Mouse (Mus musculus): ENCODE results near the gene Ptpn1. TPM values are rescaled to one million over a fixed set of nuclear protein-coding genes. Genes with fewer than 3 reads are reported as not detected.

Gene Ptpn1
- polyA plus RNA-seq, 1 experiment from 2014 or later = 53.4 TPM

GRCm38 (mm10) chr2:167897896-167898295, 34.0 kb upstream of the Ptpn1 start:
- no peak overlapping the region for H3K9ac ChIP-seq (ENCODE audit: low read depth, low read length)
- H3K27me3 ChIP-seq (ENCODE audit: control insufficient read depth, insufficient read depth, low read length) = peaks cover 4% of the 10 kb centered on the region; the same call in 1 of the 2 replicates
- WGBS = 75% methylated on average over 8 of the region's 8 CpGs
- no peak overlapping the region for H3K4me3 ChIP-seq (ENCODE audit: low read length)
- no peaks in the 10 kb centered on the region for H3K36me3 ChIP-seq (ENCODE audit: control insufficient read depth, insufficient read depth, low read length)
- no peak for ATAC-seq (ENCODE audit: low FRiP score, low TSS enrichment)
- H3K9me3 ChIP-seq (ENCODE audit: control insufficient read depth, low read length) = no peaks in the 10 kb centered on the region
- H3K4me1 ChIP-seq (ENCODE audit: control insufficient read depth, insufficient read depth, low read length) = peaks cover 4% of the 10 kb centered on the region; the same call in 1 of the 2 replicates
- no peak overlapping the region for H3K27ac ChIP-seq (ENCODE audit: low read depth, low read length)
- H3K4me2 ChIP-seq (replicated peaks; ENCODE audit: low read depth, low read length) = no peak overlapping the region

- H3K4me2 ChIP-seq (replicated peaks; ENCODE audit: low read depth, low read length) = peak overlapping the region; percentile 18; the same call in 1 of the 2 replicates
- H3K4me1 ChIP-seq (ENCODE audit: control insufficient read depth, insufficient read depth, low read length) = peaks cover 4% of the 10 kb centered on the region; the same call in 1 of the 2 replicates
- H3K9ac ChIP-seq (ENCODE audit: low read depth, low read length) = no peak overlapping the region
- H3K36me3 ChIP-seq (ENCODE audit: control insufficient read depth, insufficient read depth, low read length) = no peaks in the 10 kb centered on the region
- H3K27me3 ChIP-seq (ENCODE audit: control insufficient read depth, insufficient read depth, low read length) = peaks cover 4% of the 10 kb centered on the region; the same call in 1 of the 2 replicates
- no peaks in the 10 kb centered on the region for H3K9me3 ChIP-seq (ENCODE audit: control insufficient read depth, low read length)
- H3K4me3 ChIP-seq (ENCODE audit: low read length) = no peak overlapping the region
- no peak overlapping the region for H3K27ac ChIP-seq (ENCODE audit: low read depth, low read length)
- 17% methylated on average over 16 of the region's 16 CpGs for WGBS
- peak; percentile 48 for ATAC-seq (ENCODE audit: low FRiP score, low TSS enrichment)
Measured at GRCm38 (mm10) chr2:167899989-167900421, 31.9 kb upstream of the Ptpn1 start.

- Histone ChIP-seq H3K27ac (ENCODE audit: low read depth, low read length) (no peak overlapping the region), H3K27me3 (ENCODE audit: control insufficient read depth, insufficient read depth, low read length) (no peaks in the 10 kb centered on the region; the same call in 1 of the 2 replicates), H3K9me3 (ENCODE audit: control insufficient read depth, low read length) (no peaks in the 10 kb centered on the region), H3K4me2 (replicated peaks; ENCODE audit: low read depth, low read length) (no peak overlapping the region), H3K4me3 (ENCODE audit: low read length) (no peak overlapping the region), H3K36me3 (ENCODE audit: control insufficient read depth, insufficient read depth, low read length) (no peaks in the 10 kb centered on the region), H3K9ac (ENCODE audit: low read depth, low read length) (no peak overlapping the region), H3K4me1 (ENCODE audit: control insufficient read depth, insufficient read depth, low read length) (peaks cover 4% of the 10 kb centered on the region; the same call in 1 of the 2 replicates)
- ATAC-seq (ENCODE audit: low FRiP score, low TSS enrichment) = no peak
- 67% methylated on average over 9 of the region's 9 CpGs for WGBS
Measured at GRCm38 (mm10) chr2:167902116-167902703, 29.6 kb upstream of the Ptpn1 start.

DNA sequence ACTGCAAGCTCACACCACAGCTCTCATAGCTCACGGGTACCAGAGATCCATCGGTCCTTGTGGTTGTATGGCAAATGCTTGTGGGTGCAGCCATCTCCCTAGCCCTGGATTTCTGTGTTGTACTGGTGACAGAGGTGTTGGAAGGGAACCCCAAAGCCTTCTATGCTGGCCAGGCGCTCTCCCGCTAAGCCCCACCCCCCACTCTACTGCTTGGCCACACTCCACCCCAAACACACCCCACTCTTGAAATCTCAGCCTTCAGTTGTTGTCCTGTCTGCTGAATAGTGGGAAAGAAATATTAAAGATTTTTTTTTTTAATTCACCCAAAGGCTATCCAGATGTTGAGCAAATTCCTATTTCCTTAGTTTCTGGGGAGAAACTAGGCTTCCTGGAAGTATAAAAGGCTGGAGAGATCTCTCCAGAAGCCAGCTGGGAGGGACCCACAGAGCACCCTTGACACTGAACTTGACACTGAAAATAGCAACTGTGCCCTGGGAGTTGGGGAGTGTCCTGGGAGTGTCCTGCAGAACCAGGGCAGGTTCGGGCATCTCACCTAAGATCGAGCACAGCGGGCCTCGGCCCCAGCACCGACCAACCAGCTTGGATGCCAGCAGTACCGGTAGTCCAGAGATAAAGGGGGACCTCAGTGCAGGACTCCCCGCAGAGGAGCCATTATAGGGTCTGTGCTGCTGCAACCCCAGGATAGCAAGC, 28.5 kb upstream of the Ptpn1 start:
- H3K4me3 ChIP-seq (ENCODE audit: low read length) = no peak overlapping the region
- peaks cover 4% of the 10 kb centered on the region; the same call in 1 of the 2 replicates for H3K4me1 ChIP-seq (ENCODE audit: control insufficient read depth, insufficient read depth, low read length)
- H3K27ac ChIP-seq (ENCODE audit: low read depth, low read length) = no peak overlapping the region
- no peaks in the 10 kb centered on the region for H3K36me3 ChIP-seq (ENCODE audit: control insufficient read depth, insufficient read depth, low read length)
- no peaks in the 10 kb centered on the region for H3K9me3 ChIP-seq (ENCODE audit: control insufficient read depth, low read length)
- H3K27me3 ChIP-seq (ENCODE audit: control insufficient read depth, insufficient read depth, low read length) = no peaks in the 10 kb centered on the region; the same call in 1 of the 2 replicates
- ATAC-seq (ENCODE audit: low FRiP score, low TSS enrichment) = no peak
- 83% methylated on average over 11 of the region's 11 CpGs for WGBS
- no peak overlapping the region for H3K9ac ChIP-seq (ENCODE audit: low read depth, low read length)
- no peak overlapping the region for H3K4me2 ChIP-seq (replicated peaks; ENCODE audit: low read depth, low read length)

DNA sequence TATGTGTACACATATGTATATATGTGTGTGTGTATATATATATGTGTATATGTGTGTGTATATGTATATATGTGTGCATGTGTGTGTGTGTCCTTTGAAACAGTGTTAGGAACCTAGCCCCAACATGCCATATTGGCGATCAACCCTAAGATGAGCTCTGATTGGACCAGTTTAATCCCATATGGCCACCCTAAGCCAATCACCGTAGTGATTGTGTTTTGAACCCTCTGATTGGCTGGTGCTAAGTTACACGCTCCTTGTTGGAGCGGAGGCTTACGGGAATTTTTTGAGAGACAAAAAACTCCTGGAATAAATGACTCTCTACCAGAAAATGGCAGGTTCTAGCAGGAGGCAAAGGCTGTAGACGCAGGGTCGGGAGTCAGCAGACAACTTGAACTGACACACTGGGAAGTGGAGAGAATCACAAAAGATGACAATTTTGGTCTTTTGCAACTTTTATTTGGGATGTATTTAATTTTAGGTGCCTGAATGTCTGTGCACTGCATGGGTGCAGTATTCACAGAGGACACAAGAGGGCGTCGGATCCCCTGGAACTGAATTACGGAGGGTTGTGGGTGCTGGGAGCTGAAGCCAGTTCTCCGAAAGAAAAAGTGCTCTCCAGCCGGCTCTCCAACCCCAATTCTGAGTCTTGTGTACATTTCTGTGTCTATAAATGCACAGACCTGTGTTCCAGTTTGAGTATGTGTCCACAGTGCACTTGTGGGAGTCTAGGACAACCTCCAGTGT, 27.1 kb upstream of the Ptpn1 start:
- Histone ChIP-seq H3K27me3 (ENCODE audit: control insufficient read depth, insufficient read depth, low read length) (no peaks in the 10 kb centered on the region; the same call in 1 of the 2 replicates), H3K36me3 (ENCODE audit: control insufficient read depth, insufficient read depth, low read length) (no peaks in the 10 kb centered on the region), H3K9ac (ENCODE audit: low read depth, low read length) (no peak overlapping the region), H3K4me2 (replicated peaks; ENCODE audit: low read depth, low read length) (no peak overlapping the region), H3K4me1 (ENCODE audit: control insufficient read depth, insufficient read depth, low read length) (peaks cover 4% of the 10 kb centered on the region; the same call in 1 of the 2 replicates), H3K9me3 (ENCODE audit: control insufficient read depth, low read length) (no peaks in the 10 kb centered on the region), H3K4me3 (ENCODE audit: low read length) (no peak overlapping the region), H3K27ac (ENCODE audit: low read depth, low read length) (no peak overlapping the region)
- ATAC-seq (ENCODE audit: low FRiP score, low TSS enrichment) = no peak
- 85% methylated on average over 12 of the region's 12 CpGs for WGBS

DNA sequence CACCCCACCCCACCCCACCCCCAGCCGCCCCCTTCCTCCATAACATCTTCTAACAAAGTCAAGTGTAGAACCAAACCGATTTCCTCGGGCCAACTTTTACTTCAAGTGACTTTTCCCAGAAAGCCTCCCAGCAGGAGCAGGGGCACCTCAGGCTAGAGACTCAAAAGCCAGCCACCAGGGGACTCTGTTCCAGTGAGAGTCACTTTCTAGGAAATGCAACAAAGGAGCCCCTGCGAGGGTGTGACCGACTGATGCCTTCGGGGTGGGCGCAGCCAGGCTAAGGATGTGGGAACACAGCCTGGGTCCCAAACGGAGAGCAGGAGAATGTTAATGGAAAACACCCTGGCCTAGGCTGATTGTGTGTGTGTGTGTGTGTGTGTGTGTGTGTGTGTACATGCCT, 26.3 kb upstream of the Ptpn1 start:
- H3K36me3 ChIP-seq (ENCODE audit: control insufficient read depth, insufficient read depth, low read length) = no peaks in the 10 kb centered on the region
- no peak overlapping the region for H3K27ac ChIP-seq (ENCODE audit: low read depth, low read length)
- no peak overlapping the region for H3K4me3 ChIP-seq (ENCODE audit: low read length)
- no peaks in the 10 kb centered on the region for H3K9me3 ChIP-seq (ENCODE audit: control insufficient read depth, low read length)
- H3K27me3 ChIP-seq (ENCODE audit: control insufficient read depth, insufficient read depth, low read length) = no peaks in the 10 kb centered on the region
- ATAC-seq (ENCODE audit: low FRiP score, low TSS enrichment) = no peak
- no peak overlapping the region for H3K9ac ChIP-seq (ENCODE audit: low read depth, low read length)
- WGBS = 55% methylated on average over 8 of the region's 8 CpGs
- H3K4me2 ChIP-seq (replicated peaks; ENCODE audit: low read depth, low read length) = no peak overlapping the region
- no peaks in the 10 kb centered on the region for H3K4me1 ChIP-seq (ENCODE audit: control insufficient read depth, insufficient read depth, low read length)

- H3K9ac ChIP-seq (ENCODE audit: low read depth, low read length) = no peak overlapping the region
- no peak overlapping the region for H3K27ac ChIP-seq (ENCODE audit: low read depth, low read length)
- no peak overlapping the region for H3K4me3 ChIP-seq (ENCODE audit: low read length)
- H3K27me3 ChIP-seq (ENCODE audit: control insufficient read depth, insufficient read depth, low read length) = no peaks in the 10 kb centered on the region
- no peak for ATAC-seq (ENCODE audit: low FRiP score, low TSS enrichment)
- H3K9me3 ChIP-seq (ENCODE audit: control insufficient read depth, low read length) = no peaks in the 10 kb centered on the region
- no peaks in the 10 kb centered on the region for H3K4me1 ChIP-seq (ENCODE audit: control insufficient read depth, insufficient read depth, low read length)
- H3K4me2 ChIP-seq (replicated peaks; ENCODE audit: low read depth, low read length) = no peak overlapping the region
- H3K36me3 ChIP-seq (ENCODE audit: control insufficient read depth, insufficient read depth, low read length) = no peaks in the 10 kb centered on the region
Measured at GRCm38 (mm10) chr2:167906729-167907128, 25.1 kb upstream of the Ptpn1 start.

DNA sequence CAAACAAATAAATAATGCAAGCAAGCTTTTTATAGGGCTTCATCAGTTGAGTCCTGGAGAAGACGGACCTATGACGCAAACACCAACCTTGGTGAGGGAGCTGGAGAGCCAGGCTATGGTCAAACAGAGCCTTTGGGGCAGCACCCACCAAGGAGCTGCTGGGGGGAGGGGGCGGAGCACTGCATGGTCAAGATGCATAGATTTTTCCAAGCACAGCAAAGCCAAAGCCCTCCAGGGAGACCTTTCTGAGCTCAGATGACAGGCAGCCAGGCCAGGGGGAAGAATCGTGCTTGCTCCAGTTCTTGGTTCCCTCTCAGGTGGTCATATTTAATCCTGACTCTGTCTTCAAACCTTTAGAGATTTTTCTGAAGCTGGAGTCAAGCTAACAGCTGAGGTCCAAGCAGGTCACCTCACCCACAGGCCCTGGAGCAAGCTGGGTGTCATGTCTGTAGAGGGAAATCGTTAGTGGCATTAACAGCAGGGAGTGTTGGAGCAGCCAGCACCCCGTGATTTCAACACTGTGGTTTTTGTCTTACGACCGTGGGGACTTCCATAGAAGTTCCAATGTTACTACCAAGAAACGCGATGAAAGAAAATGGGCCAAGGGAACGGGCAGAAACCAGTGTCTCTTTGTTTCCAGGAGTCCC, 22.2 kb upstream of the Ptpn1 start:
- WGBS = 74% methylated on average over 11 of the region's 11 CpGs
- Histone ChIP-seq H3K36me3 (ENCODE audit: control insufficient read depth, insufficient read depth, low read length) (no peaks in the 10 kb centered on the region), H3K4me2 (replicated peaks; ENCODE audit: low read depth, low read length) (no peak overlapping the region), H3K4me3 (ENCODE audit: low read length) (no peak overlapping the region), H3K4me1 (ENCODE audit: control insufficient read depth, insufficient read depth, low read length) (no peaks in the 10 kb centered on the region), H3K9ac (ENCODE audit: low read depth, low read length) (no peak overlapping the region), H3K9me3 (ENCODE audit: control insufficient read depth, low read length) (no peaks in the 10 kb centered on the region), H3K27me3 (ENCODE audit: control insufficient read depth, insufficient read depth, low read length) (no peaks in the 10 kb centered on the region), H3K27ac (ENCODE audit: low read depth, low read length) (no peak overlapping the region)
- no peak for ATAC-seq (ENCODE audit: low FRiP score, low TSS enrichment)

Measured in kidney, embryonic 14.5 days (tissue).